Mouse (Mus musculus) embryonic facial prominence, embryonic 12.5 days (tissue): ENCODE measurements at regions not wholly inside any gene's neighbourhood (a gene's known extent, or its start where the extent isn't known, plus 50 kb on each side); places are given as distances from the start of the nearest gene placed in this dataset.

Experiments used
- ATAC-seq: fragments of 200-750 bp; cut with Nextera tagmentation; 2 replicates; pipeline ENCODE4 v1.8.0; 2017; ENCODE audit not compliant: insufficient number of reproducible peaks, insufficient read depth, low FRiP score, low TSS enrichment
- H3K27ac ChIP-seq: fragments of 300-500 bp; sonication (generic); 2 replicates; pipeline ENCODE4 v1.5.1; 2016; ENCODE audit warnings: mild to moderate bottlenecking
- H3K27me3 ChIP-seq: fragments of 300-500 bp; sonication (generic); 2 replicates; pipeline ENCODE4 v1.6.1; 2016; ENCODE audit warnings: mild to moderate bottlenecking, moderate library complexity
- H3K36me3 ChIP-seq: fragments of 300-500 bp; sonication (generic); 2 replicates; pipeline ENCODE4 v1.6.1; 2016; ENCODE audit warnings: mild to moderate bottlenecking
- H3K4me1 ChIP-seq: fragments of 300-500 bp; sonication (generic); 2 replicates; pipeline ENCODE4 v1.6.1; 2016
- H3K4me2 ChIP-seq: fragments of 300-500 bp; sonication (generic); replicated peaks from 2 replicates; pipeline ENCODE4 v1.6.1; 2016; ENCODE audit warnings: mild to moderate bottlenecking, moderate library complexity
- H3K4me3 ChIP-seq: fragments of 300-500 bp; sonication (generic); 2 replicates; pipeline ENCODE4 v1.5.1; 2016; ENCODE audit warnings: mild to moderate bottlenecking
- H3K9ac ChIP-seq: fragments of 300-500 bp; sonication (generic); 2 replicates; pipeline ENCODE4 v1.6.1; 2016; ENCODE audit warnings: mild to moderate bottlenecking, moderate library complexity
- H3K9me3 ChIP-seq: fragments of 300-500 bp; sonication (generic); 2 replicates; pipeline ENCODE4 v1.6.1; 2016; ENCODE audit warnings: mild to moderate bottlenecking, moderate library complexity
- WGBS: fragments of 180-500 bp; shearing (Covaris S2); methylation state at CpG from one replicate; pipeline ENCODE4 v1.1.7; 2016; 5-methylcytosine and 5-hydroxymethylcytosine counted together

DNA sequence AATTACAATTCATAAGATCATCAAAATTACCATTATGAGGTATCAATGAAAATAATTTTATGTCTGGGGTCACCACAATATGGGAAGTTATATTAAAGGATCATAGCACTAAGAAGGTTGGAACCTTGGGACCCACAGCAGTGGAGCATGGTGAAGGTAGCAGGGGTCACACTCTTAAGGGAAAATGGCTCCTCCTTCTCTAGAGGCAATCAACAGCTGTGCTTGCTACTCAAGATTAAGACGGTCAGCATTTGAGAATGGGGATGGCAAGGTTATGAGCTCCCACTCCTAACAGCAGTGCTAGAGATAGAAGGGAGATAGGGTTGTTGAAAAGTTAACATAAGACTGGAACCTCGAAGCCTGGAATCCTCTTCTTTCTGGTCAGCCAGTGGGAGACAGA is 144.6 kb upstream of the Runx1 start:
- WGBS, result 88% methylated on average over 2 of the region's 2 CpGs
- no peak overlapping the region for H3K4me3 ChIP-seq
- H3K27me3 ChIP-seq, result no peaks in the 10 kb centered on the region
- H3K4me1 ChIP-seq, result no peaks in the 10 kb centered on the region
- no peak for ATAC-seq
- no peak overlapping the region for H3K27ac ChIP-seq
- no peaks in the 10 kb centered on the region for H3K9me3 ChIP-seq
- H3K36me3 ChIP-seq, result no peaks in the 10 kb centered on the region
- H3K9ac ChIP-seq, result no peak overlapping the region
- H3K4me2 ChIP-seq, result no peak overlapping the region

DNA sequence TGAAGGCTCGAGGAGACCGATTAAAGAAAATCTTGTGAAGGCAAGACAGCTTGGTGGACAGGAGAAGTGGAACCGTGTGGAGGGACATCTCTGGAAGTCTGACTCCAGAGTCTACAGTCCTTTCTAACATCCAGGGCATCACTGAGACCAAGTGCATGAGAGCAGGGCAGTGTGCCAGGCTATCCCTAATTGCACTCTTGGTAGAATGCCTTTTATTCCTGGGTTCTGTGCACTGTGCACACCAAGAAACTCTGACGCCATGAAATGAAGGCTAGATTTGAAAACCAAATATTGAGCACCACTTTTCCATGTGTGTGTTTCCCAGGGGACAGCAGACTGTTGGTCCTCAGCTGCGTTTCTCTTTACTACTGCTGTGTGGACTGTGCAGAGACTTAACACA is 143.1 kb upstream of the Runx1 start:
- no peaks in the 10 kb centered on the region for H3K27me3 ChIP-seq
- no peak overlapping the region for H3K4me3 ChIP-seq
- H3K9ac ChIP-seq, result no peak overlapping the region
- 85% methylated on average over 5 of the region's 5 CpGs for WGBS
- no peak for ATAC-seq
- H3K27ac ChIP-seq, result no peak overlapping the region
- no peaks in the 10 kb centered on the region for H3K36me3 ChIP-seq
- no peaks in the 10 kb centered on the region for H3K9me3 ChIP-seq
- H3K4me1 ChIP-seq, result no peaks in the 10 kb centered on the region
- no peak overlapping the region for H3K4me2 ChIP-seq

DNA sequence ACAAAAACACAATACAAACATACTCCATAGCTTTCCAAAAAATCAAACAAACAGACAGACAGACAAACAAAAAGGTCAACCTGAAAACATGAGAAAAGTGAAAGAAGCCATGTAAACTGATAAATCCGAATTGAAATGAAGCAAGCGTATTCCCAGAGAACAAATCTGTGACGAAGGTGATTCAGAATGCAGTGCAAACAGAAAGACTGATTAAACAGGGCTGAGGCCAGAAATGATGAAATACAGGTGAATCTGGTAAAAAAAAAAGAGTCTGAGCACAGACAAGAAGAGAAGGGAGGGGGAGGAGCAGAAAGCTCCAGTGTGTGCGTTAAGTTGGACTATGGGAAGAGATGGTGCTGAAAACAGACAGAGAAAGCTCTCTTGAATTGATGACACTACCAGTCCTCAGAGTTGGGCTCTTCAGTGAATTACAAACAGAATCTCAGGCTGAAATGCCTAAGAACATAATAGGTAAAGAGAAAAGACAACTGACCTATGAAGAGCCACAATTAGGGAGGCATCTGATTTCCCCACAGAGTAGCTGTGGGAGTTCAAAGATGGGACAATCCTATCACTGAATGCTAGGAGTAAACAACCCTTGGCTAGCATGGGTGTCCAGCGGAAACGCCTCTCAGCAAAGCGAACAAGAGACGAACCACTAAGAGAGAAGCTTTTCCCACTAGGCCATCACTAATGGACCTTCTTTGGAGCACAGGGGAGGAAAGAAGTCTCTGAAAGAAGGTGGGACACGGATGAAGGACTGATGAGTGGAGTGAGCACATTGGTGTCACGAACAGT is 140.3 kb upstream of the Runx1 start:
- Histone ChIP-seq H3K9ac (no peak overlapping the region), H3K4me2 (no peak overlapping the region), H3K9me3 (no peaks in the 10 kb centered on the region), H3K27me3 (no peaks in the 10 kb centered on the region), H3K27ac (no peak overlapping the region), H3K36me3 (no peaks in the 10 kb centered on the region), H3K4me3 (no peak overlapping the region), H3K4me1 (no peaks in the 10 kb centered on the region)
- 81% methylated on average over 10 of the region's 10 CpGs for WGBS
- no peak for ATAC-seq

DNA sequence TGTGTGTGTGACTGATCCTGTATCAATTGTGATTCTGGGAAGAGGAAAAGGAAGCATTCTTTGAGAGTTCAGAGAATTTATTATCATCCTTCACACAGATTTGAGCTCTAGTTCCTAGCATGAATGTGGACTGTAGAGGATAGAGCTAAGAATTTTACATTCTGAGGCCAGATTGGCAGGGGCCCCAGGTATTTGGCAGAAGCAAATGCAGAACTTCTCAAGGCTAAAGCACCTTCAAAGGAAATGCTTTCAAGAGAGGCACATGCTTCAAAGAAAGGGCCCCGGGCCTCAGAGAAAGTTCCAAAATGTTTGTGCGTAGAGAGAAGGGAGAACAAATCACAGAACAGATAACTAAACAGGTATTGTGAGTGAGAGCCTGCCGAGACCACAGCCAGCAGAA is 139.7 kb upstream of the Runx1 start:
- H3K4me1 ChIP-seq, result no peaks in the 10 kb centered on the region; the same call in 1 of the 2 replicates
- WGBS, result 83% methylated on average over 3 of the region's 3 CpGs
- no peaks in the 10 kb centered on the region for H3K36me3 ChIP-seq
- H3K4me2 ChIP-seq, result no peak overlapping the region
- no peaks in the 10 kb centered on the region for H3K27me3 ChIP-seq
- no peak for ATAC-seq
- H3K27ac ChIP-seq, result no peak overlapping the region
- H3K9me3 ChIP-seq, result no peaks in the 10 kb centered on the region
- no peak overlapping the region for H3K4me3 ChIP-seq
- no peak overlapping the region for H3K9ac ChIP-seq

DNA sequence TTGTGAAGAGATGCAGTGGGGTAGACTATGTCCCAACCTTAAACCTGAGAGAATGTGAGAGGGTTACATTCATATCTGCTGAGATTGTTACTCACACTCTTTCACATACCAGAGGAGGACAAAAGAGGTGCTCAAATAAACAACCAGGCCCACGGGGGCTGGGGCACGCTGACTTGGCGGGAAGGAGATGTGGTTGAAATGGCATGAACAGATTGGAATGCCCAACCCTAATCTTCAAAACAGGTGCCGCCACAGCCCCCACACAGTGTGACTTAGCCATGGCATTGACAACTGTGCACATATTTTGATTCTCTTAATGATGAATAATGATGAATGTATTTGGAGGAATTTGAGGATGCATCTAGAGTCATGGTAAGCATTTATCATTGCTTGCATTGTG is 137.6 kb upstream of the Runx1 start:
- Histone ChIP-seq H3K4me2 (no peak overlapping the region), H3K9me3 (no peaks in the 10 kb centered on the region), H3K36me3 (no peaks in the 10 kb centered on the region), H3K4me3 (no peak overlapping the region), H3K9ac (no peak overlapping the region), H3K27ac (no peak overlapping the region), H3K4me1 (no peaks in the 10 kb centered on the region; the same call in 1 of the 2 replicates), H3K27me3 (no peaks in the 10 kb centered on the region)
- 80% methylated on average over 4 of the region's 4 CpGs for WGBS
- ATAC-seq, result no peak

DNA sequence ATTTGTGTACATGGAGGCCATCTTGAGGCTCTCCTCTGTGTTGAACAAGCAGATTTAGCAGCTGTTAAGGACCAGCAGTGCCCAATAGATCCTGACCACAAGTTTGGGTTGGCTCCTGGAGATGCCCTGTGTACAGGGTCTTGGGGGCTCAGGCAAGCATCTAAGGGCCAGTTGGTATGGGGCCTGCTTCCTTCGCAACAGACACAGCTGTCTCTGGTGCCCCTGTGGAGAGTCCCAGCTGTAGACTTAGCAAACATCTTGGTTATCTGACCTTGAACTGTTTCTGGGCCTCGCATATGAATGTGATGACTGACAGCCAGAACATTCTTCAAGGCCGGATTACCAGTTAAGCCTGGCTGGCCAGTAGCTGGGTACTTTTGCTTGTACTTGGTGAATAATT is 135.4 kb upstream of the Runx1 start:
- Histone ChIP-seq H3K4me2 (no peak overlapping the region), H3K4me1 (no peaks in the 10 kb centered on the region; the same call in 1 of the 2 replicates), H3K27ac (no peak overlapping the region), H3K27me3 (no peaks in the 10 kb centered on the region), H3K36me3 (no peaks in the 10 kb centered on the region), H3K9me3 (no peaks in the 10 kb centered on the region), H3K9ac (no peak overlapping the region), H3K4me3 (no peak overlapping the region)
- 66% methylated on average over 3 of the region's 3 CpGs for WGBS
- ATAC-seq, result no peak

DNA sequence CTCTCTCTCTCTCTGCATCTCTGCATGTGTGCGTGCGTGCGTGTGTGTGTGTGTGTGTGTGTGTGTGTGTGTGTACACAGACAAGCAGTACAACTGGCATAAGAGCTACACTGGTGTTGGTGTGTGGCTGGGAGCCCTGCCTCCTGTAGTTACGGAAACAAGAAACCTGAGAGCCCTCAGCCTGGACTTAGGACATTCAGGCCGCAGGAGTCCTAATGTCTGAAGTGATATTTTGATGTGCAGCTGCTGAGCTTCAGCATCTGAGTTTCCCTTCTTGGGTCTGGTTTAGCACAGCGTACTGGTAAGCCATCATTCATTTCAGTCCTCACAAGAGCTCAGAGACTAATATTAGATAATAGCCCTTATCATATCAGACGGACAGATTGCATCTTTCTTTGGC is 134.8 kb upstream of the Runx1 start:
- Histone ChIP-seq H3K36me3 (no peaks in the 10 kb centered on the region), H3K4me1 (no peaks in the 10 kb centered on the region; the same call in 1 of the 2 replicates), H3K4me3 (no peak overlapping the region), H3K27ac (no peak overlapping the region), H3K27me3 (no peaks in the 10 kb centered on the region), H3K9ac (no peak overlapping the region), H3K4me2 (no peak overlapping the region), H3K9me3 (no peaks in the 10 kb centered on the region)
- ATAC-seq, result no peak
- 66% methylated on average over 4 of the region's 7 CpGs for WGBS

DNA sequence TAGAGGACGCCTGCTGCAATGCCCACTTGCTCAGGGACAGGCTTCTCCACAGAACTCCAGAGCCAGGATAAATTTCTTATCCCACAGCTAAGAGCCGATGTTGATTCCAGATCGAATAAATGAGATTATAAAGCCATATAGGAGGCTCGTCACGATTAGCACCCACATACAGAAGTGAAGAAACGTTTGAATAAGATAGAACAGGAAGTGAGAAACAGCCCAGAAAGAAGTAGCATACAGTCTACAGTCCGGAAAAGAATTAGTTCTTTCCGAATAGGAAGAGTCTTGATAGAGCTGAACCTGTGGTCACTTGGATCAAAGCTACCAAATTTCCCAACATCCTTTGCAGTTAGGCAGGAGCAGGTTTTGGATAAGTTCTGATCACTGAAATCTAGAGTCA is 133.0 kb upstream of the Runx1 start:
- ATAC-seq, result no peak
- WGBS, result 87% methylated on average over 8 of the region's 8 CpGs
- H3K9me3 ChIP-seq, result no peaks in the 10 kb centered on the region
- no peak overlapping the region for H3K27ac ChIP-seq
- H3K36me3 ChIP-seq, result no peaks in the 10 kb centered on the region
- no peak overlapping the region for H3K9ac ChIP-seq
- peaks cover 16% of the 10 kb centered on the region for H3K4me1 ChIP-seq
- H3K4me2 ChIP-seq, result no peak overlapping the region
- no peaks in the 10 kb centered on the region for H3K27me3 ChIP-seq
- no peak overlapping the region for H3K4me3 ChIP-seq

DNA sequence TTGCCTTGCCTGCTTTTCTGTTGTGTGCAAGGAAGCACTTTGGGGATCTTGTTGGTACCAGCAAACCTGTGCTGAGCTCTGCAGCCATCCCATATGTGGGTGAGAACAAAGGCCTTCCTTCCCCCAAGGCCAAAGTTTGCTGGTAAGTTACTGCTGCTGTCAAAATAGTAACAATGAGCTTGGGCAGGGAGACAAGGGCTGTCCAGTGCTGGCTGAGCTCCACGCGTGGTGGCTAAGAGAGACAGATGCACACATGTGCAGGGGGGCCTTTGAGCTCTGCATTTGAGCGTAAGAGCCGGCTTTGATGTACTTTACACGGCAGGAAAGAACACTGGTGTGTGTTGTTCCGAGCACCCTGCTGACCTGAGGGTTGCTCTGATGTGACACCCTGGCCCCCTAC is 132.2 kb upstream of the Runx1 start:
- Histone ChIP-seq H3K4me1 (peaks cover 24% of the 10 kb centered on the region), H3K36me3 (no peaks in the 10 kb centered on the region), H3K4me2 (no peak overlapping the region), H3K9ac (no peak overlapping the region), H3K9me3 (no peaks in the 10 kb centered on the region), H3K27me3 (no peaks in the 10 kb centered on the region), H3K4me3 (no peak overlapping the region), H3K27ac (no peak overlapping the region)
- 61% methylated on average over 6 of the region's 6 CpGs for WGBS
- no peak for ATAC-seq

DNA sequence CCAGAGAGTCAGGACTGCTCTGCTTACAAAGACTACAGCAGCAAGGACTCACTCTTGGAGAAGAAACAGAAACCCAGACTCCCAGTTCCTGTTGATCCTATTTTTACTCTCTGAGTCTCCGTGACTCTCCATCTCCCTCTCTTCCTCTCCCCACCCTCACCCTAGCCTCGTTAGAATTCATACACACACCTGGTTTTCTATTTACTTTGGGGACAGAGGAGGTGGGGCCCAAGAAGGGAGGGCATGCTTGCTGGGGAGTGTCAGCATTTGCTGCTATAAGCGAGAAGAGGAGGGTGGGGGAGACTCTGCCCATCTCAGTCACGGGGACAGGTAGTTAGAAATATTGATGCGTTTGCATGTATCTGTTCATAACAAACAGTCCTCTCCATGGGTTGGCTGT is 129.6 kb upstream of the Runx1 start:
- no peak overlapping the region for H3K4me3 ChIP-seq
- no peaks in the 10 kb centered on the region for H3K9me3 ChIP-seq
- no peak overlapping the region for H3K9ac ChIP-seq
- H3K27me3 ChIP-seq, result no peaks in the 10 kb centered on the region
- H3K27ac ChIP-seq, result peak overlapping the region; percentile 84; the same call in 1 of the 2 replicates
- ATAC-seq, result no peak
- 49% methylated on average over 5 of the region's 5 CpGs for WGBS
- no peak overlapping the region for H3K4me2 ChIP-seq
- no peaks in the 10 kb centered on the region for H3K36me3 ChIP-seq
- peaks cover 25% of the 10 kb centered on the region for H3K4me1 ChIP-seq

DNA sequence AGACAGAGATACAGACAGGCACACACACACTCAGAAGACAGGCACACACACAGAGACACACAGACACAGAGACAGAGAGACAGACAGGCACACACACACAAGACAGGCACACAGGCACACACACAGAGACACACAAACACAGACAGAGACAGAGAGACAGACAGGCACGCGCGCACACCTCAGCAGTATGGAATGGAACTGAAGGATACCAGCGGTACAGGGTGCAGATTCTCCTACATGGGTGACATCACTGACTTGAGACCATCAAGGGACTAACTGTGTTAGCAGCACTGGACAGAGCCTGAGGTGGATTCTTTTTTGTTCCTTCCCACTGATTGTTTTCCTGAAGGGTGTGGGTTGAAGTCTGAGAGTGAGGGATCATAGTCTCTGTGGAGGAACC is 129.1 kb upstream of the Runx1 start:
- H3K9ac ChIP-seq, result no peak overlapping the region
- peak overlapping the region; percentile 84 for H3K27ac ChIP-seq
- WGBS, result 91% methylated on average over 4 of the region's 4 CpGs
- no peaks in the 10 kb centered on the region for H3K27me3 ChIP-seq
- H3K4me2 ChIP-seq, result no peak overlapping the region
- ATAC-seq, result no peak
- no peaks in the 10 kb centered on the region for H3K9me3 ChIP-seq
- no peaks in the 10 kb centered on the region for H3K36me3 ChIP-seq
- H3K4me1 ChIP-seq, result peaks cover 25% of the 10 kb centered on the region
- H3K4me3 ChIP-seq, result no peak overlapping the region

DNA sequence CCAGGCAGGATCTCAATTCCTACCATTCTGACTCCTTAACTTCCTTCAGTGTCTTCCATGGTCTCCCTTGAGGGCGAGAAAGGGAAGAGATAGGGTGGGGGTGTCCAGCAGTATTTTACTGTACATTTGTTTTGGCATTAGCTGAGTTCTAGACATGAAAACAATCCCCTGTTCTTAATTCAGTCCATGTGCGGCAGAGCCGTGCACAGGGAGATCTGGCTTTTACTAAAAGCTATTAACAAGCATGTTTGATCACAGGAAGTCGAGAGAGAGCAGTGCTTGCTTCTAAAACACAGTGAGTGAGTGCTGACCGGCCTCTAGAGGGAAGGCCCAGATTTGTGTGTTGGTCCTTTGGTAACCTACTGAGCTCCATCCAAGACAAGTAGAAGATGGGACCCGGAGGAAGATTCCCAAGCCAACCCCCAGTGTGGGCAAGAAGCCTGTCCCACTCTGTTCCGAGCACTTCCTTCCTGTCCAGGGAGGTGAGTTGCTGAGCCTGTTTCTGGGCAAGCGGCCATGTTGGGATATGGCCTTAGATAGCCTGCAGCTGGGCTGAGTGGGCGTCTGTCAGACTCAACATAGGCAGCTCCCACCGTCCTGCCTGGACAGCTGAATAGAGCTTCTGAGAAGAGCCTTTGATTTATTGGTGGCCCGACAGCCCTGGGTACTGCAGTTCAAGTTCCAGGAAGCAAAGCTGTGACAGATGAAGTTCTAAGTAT is 128.1 kb upstream of the Runx1 start:
- Histone ChIP-seq H3K4me1 (peaks cover 25% of the 10 kb centered on the region), H3K27me3 (no peaks in the 10 kb centered on the region), H3K4me3 (no peak overlapping the region), H3K27ac (peak overlapping the region; percentile 84), H3K9me3 (no peaks in the 10 kb centered on the region), H3K9ac (no peak overlapping the region), H3K36me3 (no peaks in the 10 kb centered on the region), H3K4me2 (no peak overlapping the region)
- 32% methylated on average over 11 of the region's 11 CpGs for WGBS
- no peak for ATAC-seq
